8 mouse cellular contexts compared by ENCODE assay signal in genomic region chr12:75735246-75736200, GRCm38 (mm10). TPM values are rescaled to one million over a fixed set of nuclear protein-coding genes. Genes with fewer than 3 reads are reported as not detected.
DNase-seq lines count a peak whose midpoint lies in the region; ATAC-seq lines count a peak whose summit lies in the region.

Gene Sgpp1 (minus strand): TSS chr12:75735729.

- no peaks in the 10 kb centered on the region for H3K36me3 ChIP-seq in hindbrain, embryonic 15.5 days

- under 1% methylated on average over 93 of the region's 105 CpGs for WGBS in hindbrain, embryonic 15.5 days

- peaks cover 25% of the 10 kb centered on the region for H3K4me1 ChIP-seq in hindbrain, embryonic 15.5 days (replicated peaks)

- peak; percentile 94 for ATAC-seq in hindbrain, embryonic 15.5 days (ENCODE audit: low FRiP score, low read depth)

- H3K27ac ChIP-seq in hindbrain, embryonic 15.5 days (replicated peaks) = peak within 1 kb of the TSS; percentile 85

- no peaks in the 10 kb centered on the region for H3K9me3 ChIP-seq in hindbrain, embryonic 15.5 days

- DNase-seq in T-cell, adult 2 months (ENCODE audit: low spot score) = peak; percentile 80
- peak; percentile 58 to 77 for DNase-seq in cerebellum, postnatal 4 days (ENCODE audit: low spot score in 2 of 2)
- DNase-seq in gastrocnemius, adult 18-20 months (ENCODE audit: low spot score) = peak; percentile 74
- DNase-seq in layer of hippocampus, postnatal 36 days = peak; percentile 73 to 77
- DNase-seq in lung, postnatal 25 days (ENCODE audit: low spot score) = peak; percentile 82
- peak; percentile 91 for DNase-seq in retina, embryonic 14.5 days (ENCODE audit: low spot score)
- DNase-seq in thymus, postnatal 36 days = peak; percentile 83 to 88

- H3K9ac ChIP-seq in hindbrain, embryonic 15.5 days = peak within 1 kb of the TSS; percentile 90

- H3K4me3 ChIP-seq in hindbrain, embryonic 15.5 days = peak within 1 kb of the TSS; percentile 80

- peak within 1 kb of the TSS; percentile 73 for H3K4me2 ChIP-seq in hindbrain, embryonic 15.5 days

- no peaks in the 10 kb centered on the region for H3K27me3 ChIP-seq in hindbrain, embryonic 15.5 days

RNA-seq across cellular contexts. Expression of gene Sgpp1, which starts in this region (rescaled TPM):
- total RNA-seq in gastrocnemius, adult 18-20 months (2021) = 10 to 100 TPM; 12.0 to 13.4 TPM
- polyA plus RNA-seq in hindbrain, embryonic 15.5 days (2015; fragmentation: Nextera tagmentation; extraction: Ambion mirVana) = 12.2 and 13.3 TPM in 2 replicates
- total RNA-seq in layer of hippocampus, postnatal 36 days (2021) = 10 to 100 TPM; 31.0 to 34.2 TPM

Comparison
In these comparisons a context has a peak if more than half of its experiments do, and no peak if none do; other contexts are left out.
1. Peak in every context shown above with its lines: DNase-seq, ATAC-seq, H3K4me3 ChIP-seq and H3K27ac ChIP-seq.